Mouse (Mus musculus): ENCODE measurements around the gene Gpr174.

- TF ChIP-seq POLR2A (IDR thresholded peaks at IDR 0.05; ENCODE audit: insufficient read depth, low read length) (no peak), EP300 (IDR thresholded peaks at IDR 0.05; ENCODE audit: insufficient read depth, low read depth, low read length) (no peak)
Measured at GRCm38 (mm10) chrX:107236461-107236860, 19.2 kb upstream of the Gpr174 start.
